Mouse (Mus musculus): ENCODE measurements around the gene Slc25a24.

GRCm38 (mm10) chr3:109123531-109123981, 607 bp downstream of the Slc25a24 start:
- TF ChIP-seq POLR2A (IDR thresholded peaks at IDR 0.05; ENCODE audit: borderline replicate concordance, low read depth, low read length) (no peak), CTCF (IDR thresholded peaks at IDR 0.05; ENCODE audit: low read depth, low read length) (no peak)
